In genomic region chr5:41708051-41708630, GRCm38 (mm10) we compare ENCODE assay signal across 8 mouse cellular contexts. TPM values are rescaled to one million over a fixed set of nuclear protein-coding genes. Genes with fewer than 3 reads are reported as not detected.
DNase-seq lines count a peak whose midpoint lies in the region; ATAC-seq and TF ChIP-seq lines count a peak whose summit lies in the region.

TSS of gene Rab28 (minus strand) at chr5:41708157.

- ATAC-seq in activated CD4-positive, CD25-positive, alpha-beta regulatory T cell, adult 4 months, result peak; percentile 94

- TF ChIP-seq POLR2A in cortical plate, adult 2 months (IDR thresholded peaks at IDR 0.05; ENCODE audit: extremely low read depth, insufficient read depth, low read length), result peak; percentile 69

- H3K4me3 ChIP-seq in cortical plate, adult 2 months (ENCODE audit: insufficient read depth, low read length), result peak within 1 kb of the TSS; percentile 83
- H3K4me3 ChIP-seq in megakaryocyte, embryonic 14.5 days (replicated peaks), result peak within 1 kb of the TSS; percentile 98

- no peaks in the 10 kb centered on the region for H3K9me3 ChIP-seq in megakaryocyte, embryonic 14.5 days

- H3K27me3 ChIP-seq in megakaryocyte, embryonic 14.5 days (replicated peaks), result no peaks in the 10 kb centered on the region

- H3K4me1 ChIP-seq in cortical plate, adult 2 months (ENCODE audit: control insufficient read depth, insufficient read depth, low read length), result peaks cover 1% of the 10 kb centered on the region; the same call in 1 of the 2 replicates
- H3K4me1 ChIP-seq in megakaryocyte, embryonic 14.5 days, result peaks cover 19% of the 10 kb centered on the region

- H3K36me3 ChIP-seq in megakaryocyte, embryonic 14.5 days (replicated peaks; ENCODE audit: low read length), result peaks cover 2% of the 10 kb centered on the region

- H3K27ac ChIP-seq in cortical plate, adult 2 months (ENCODE audit: insufficient read depth, low read length), result peak within 1 kb of the TSS; percentile 97

- DNase-seq in gastrocnemius, adult 8-10 months (ENCODE audit: low spot score in 2 of 2), result peak; percentile 93
- DNase-seq in hindlimb bud, embryonic 11.5 days (ENCODE audit: extremely low spot score, low read depth, low spot score), result peak; percentile 93
- DNase-seq in left cerebral cortex, adult 8-10 months (ENCODE audit: low spot score in 2 of 2), result peak; percentile 86 to 97
- peak; percentile 97 for DNase-seq in right cerebral cortex, postnatal 10 days (ENCODE audit: low spot score in 2 of 2)
- DNase-seq in urinary bladder, postnatal 25 days (ENCODE audit: low spot score), result peak; percentile 94

- TF ChIP-seq CTCF in cortical plate, adult 2 months (IDR thresholded peaks at IDR 0.05; ENCODE audit: extremely low read depth, insufficient read depth, low read length), result no peak

RNA-seq across cellular contexts. Expression of gene Rab28, which starts in this region (rescaled TPM):
- polyA plus RNA-seq in activated CD4-positive, CD25-positive, alpha-beta regulatory T cell, adult 4 months (2017; shearing (Covaris generic)), result 10 to 100 TPM; 23.0 to 24.1 TPM
- polyA plus RNA-seq in cortical plate, adult 2 months (2012; rRNA removed), result 68.4 and 70.6 TPM in 2 replicates
- 100 to 1,000 TPM in 1 of 4 experiments, 10 to 100 TPM in 3; 88.5 to 109 (median 96.2) TPM for total RNA-seq in gastrocnemius, adult 8-10 months (2022)
- total RNA-seq in left cerebral cortex, adult 8-10 months (2022), result 10 to 100 TPM; 69.4 to 76.4 (median 74.4) TPM
- 42.6 and 132 TPM in 2 replicates for polyA plus RNA-seq in megakaryocyte, embryonic 14.5 days (2012; ENCODE audit: insufficient read depth, low replicate concordance)

Comparison
In these comparisons a context has a peak if more than half of its experiments do, and no peak if none do; other contexts are left out.
1. Peak in every context shown above with its lines: DNase-seq, ATAC-seq, H3K4me3 ChIP-seq and H3K27ac ChIP-seq.